Comparison of ENCODE assay signal across 25 mouse cellular contexts in genomic region chr1:44125590-44125989, GRCm38 (mm10).
"Had no signal": no experiment of that assay in that cellular context is flagged by ENCODE, and none has a peak within 500 bp of the region (broad histone marks: within the 10 kb centered on the region; RNA-seq: fewer than 3 reads in every experiment).

No protein-coding gene starts in this region.

- H3K4me1 ChIP-seq: heart, embryonic 10.5 days; heart, embryonic 12.5 days; liver, embryonic 13.5 days had no signal

- H3K36me3 ChIP-seq: liver, embryonic 13.5 days had no signal

- DNase-seq: gastrocnemius, adult 2 months; gastrocnemius, postnatal 10 days; gastrocnemius, postnatal 25 days; heart, adult 11 months; heart, postnatal 10 days; heart, postnatal 4 days; kidney, adult 11 months; kidney, adult 2 months; kidney, adult 9 months; kidney, postnatal 14 days; kidney, postnatal 36 days; layer of hippocampus, adult 9-11 months; layer of hippocampus, postnatal 36 days; liver; liver, embryonic 13.5 days had no signal

- H3K27me3 ChIP-seq: heart, embryonic 12.5 days; hindbrain, embryonic 13.5 days; hindbrain, embryonic 15.5 days; kidney, embryonic 15.5 days; limb, embryonic 12.5 days; liver, embryonic 13.5 days had no signal

- H3K27ac ChIP-seq: gastrocnemius, adult 2 months; heart, embryonic 10.5 days; hindbrain, embryonic 13.5 days; hindbrain, embryonic 15.5 days; hindbrain, postnatal 0 days; kidney, embryonic 15.5 days; kidney, postnatal 0 days; limb, embryonic 10.5 days; limb, embryonic 12.5 days; liver, embryonic 13.5 days had no signal

- H3K4me3 ChIP-seq: gastrocnemius, adult 2 months; heart, embryonic 10.5 days; heart, embryonic 12.5 days; hindbrain, embryonic 13.5 days; hindbrain, embryonic 15.5 days; kidney, embryonic 15.5 days; limb, embryonic 10.5 days; limb, embryonic 12.5 days; liver, embryonic 13.5 days had no signal

- ATAC-seq: hindbrain, postnatal 0 days; intestine, embryonic 16.5 days had no signal

- H3K9ac ChIP-seq: heart, embryonic 12.5 days; hindbrain, embryonic 13.5 days; hindbrain, embryonic 15.5 days; kidney, embryonic 15.5 days; limb, embryonic 12.5 days; liver, embryonic 13.5 days had no signal

- H3K9me3 ChIP-seq: heart, embryonic 10.5 days; heart, embryonic 12.5 days; hindbrain, embryonic 13.5 days; hindbrain, embryonic 15.5 days; kidney, embryonic 15.5 days; limb, embryonic 10.5 days; limb, embryonic 12.5 days; liver, embryonic 13.5 days had no signal
